Mouse (Mus musculus): Measurements from ENCODE around the gene Olfr1015. TPM values are rescaled to one million over a fixed set of nuclear protein-coding genes. Genes with fewer than 3 reads are reported as not detected.

The Olfr1015 gene
- not detected in 2 replicates for polyA plus RNA-seq (2012; ENCODE audit: low replicate concordance)

DNA sequence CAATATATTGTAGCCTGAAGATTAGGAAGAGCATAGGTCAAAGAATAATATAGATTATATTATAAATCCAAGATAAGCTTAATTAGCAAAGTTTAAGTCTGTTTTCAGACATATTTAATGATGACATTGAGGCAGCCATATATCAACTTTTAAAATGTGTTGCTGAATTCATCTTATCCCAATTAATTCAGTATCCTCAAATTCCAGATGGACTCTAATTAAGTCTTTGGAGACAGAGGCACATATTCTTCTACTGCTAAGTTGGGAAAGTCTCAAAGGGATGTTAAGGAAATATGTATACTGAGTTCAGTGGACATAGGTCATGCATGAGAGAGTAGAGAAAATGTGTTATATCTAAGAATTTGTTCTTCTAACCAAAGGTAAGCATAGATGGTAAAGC lies at the start of gene Olfr1015:
Olfr1015 (plus strand) TSS at position 301 of the 400 bp plus-strand sequence.

DNA sequence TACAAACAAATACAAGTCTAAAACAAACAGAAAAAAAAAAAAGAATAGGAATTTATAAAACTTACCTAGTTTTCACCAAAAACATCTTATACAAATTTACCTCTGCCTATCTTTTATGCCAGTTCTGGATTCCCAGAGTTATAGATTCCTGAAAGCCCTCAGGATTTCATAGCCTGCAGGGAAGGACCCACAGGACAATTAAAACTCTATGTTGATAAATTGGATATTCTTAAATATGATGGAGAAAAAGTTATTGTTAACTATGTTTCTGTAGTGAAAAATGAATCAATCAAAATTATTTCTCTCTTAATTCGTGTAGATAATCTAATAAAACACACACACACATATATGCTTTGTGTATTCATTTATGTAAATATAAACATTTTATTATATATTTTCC lies 19.2 kb upstream of the Olfr1015 start, which contains the start of gene Olfr1012:
Olfr1012 (minus strand) TSS at position 101 of the 400 bp plus-strand sequence.

DNA sequence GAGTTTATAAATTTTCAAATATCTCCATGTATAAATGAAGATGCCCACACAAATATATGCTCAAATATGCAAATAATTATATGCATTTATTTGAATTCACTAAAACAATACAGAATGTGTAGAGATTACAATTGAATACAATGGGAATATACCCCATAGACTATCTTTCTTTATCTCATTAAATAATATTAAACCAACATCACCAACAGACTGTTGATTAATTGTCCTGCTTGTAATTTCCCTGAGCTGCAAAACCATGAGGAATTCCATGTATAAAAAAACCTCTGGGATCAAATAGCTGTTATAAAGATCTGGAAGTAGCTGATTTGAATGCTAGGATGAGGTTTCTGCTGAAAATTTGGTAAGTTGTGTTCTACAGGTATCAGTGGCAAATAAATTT lies 15.0 kb upstream of the Olfr1015 start, which contains the start of gene Olfr1013:
Olfr1013 (plus strand) TSS at position 301 of the 400 bp plus-strand sequence.

DNA sequence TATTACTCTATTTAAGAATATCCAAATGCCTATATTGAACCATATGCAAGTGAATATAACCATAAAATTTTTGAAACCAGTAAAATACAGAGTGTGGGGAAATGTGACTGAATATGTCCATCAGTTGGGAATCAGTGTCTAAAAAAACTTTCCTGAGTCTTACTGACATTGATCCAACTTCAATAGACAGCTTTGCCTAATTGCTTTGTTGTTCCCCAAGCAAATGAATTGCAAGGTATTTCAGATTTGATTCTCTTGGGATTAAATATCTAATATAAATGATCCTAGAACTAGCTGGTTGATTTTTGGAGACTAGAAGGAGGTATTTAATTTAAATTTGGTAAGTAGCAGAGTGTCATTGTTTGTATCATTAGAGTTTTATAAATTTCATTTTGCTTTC lies 9.4 kb upstream of the Olfr1015 start, which contains the start of gene Olfr1014:
Olfr1014 (plus strand) TSS at position 301 of the 400 bp plus-strand sequence.

DNA sequence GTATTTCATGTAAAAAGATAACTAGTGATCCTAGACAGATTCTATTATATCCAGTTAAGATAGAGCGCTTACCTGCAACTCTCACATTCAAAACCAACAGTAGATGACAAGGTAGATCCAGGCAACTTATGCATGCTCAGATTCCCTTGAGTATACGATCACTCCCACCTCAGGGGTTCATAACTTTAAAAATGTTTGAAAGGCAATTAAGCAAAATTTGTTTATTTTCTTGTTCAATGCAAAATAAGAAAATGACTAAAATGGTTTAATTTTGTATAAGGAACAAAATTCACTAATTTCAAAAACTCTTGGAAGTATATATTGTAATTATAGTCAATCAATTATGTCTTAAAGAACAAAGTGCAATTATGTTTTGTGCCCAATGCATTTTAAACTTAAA lies 20.6 kb downstream of the Olfr1015 start, which contains the start of gene Olfr1016:
Olfr1016 (minus strand) TSS at position 101 of the 400 bp plus-strand sequence.

DNA sequence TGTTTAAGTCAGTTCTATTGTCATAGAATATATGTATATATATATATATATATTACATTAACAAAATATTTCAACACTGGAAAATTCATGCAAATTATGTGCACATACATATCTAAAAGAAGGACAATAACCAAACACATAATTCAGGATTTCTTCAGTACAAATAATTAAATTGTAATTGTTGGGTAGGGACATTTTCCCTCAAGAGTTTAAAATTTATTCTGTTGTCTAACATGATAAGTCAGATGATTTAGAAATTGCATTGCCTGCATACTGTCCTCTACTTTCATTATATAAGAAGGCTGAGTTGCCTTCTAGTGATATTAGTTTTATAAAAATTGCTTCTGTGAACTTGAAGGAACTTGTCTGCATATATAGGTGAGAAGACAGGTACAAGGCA lies 36.4 kb downstream of the Olfr1015 start, which contains the start of gene Olfr1018:
Olfr1018 (plus strand) TSS at position 301 of the 400 bp plus-strand sequence.

Other genes starting within 250 kb of the Olfr1015 start
- not detected in 2 replicates for gene Olfr996, start 202.8 kb upstream of the Olfr1015 start, polyA plus RNA-seq (2012; ENCODE audit: low replicate concordance)
- not detected in 2 replicates for gene Olfr998, start 193.1 kb upstream of the Olfr1015 start, polyA plus RNA-seq (2012; ENCODE audit: low replicate concordance)
- not detected in 2 replicates for gene Olfr1000, start 170.1 kb upstream of the Olfr1015 start, polyA plus RNA-seq (2012; ENCODE audit: low replicate concordance)
- not detected in 2 replicates for gene Olfr1002, start 131.3 kb upstream of the Olfr1015 start, polyA plus RNA-seq (2012; ENCODE audit: low replicate concordance)
- gene Olfr154, start 117.6 kb upstream of the Olfr1015 start, polyA plus RNA-seq (2012; ENCODE audit: low replicate concordance): not detected in 2 replicates
- gene Olfr1006, start 103.2 kb upstream of the Olfr1015 start, polyA plus RNA-seq (2012; ENCODE audit: low replicate concordance): not detected in 2 replicates
- not detected in 2 replicates for gene Olfr1008, start 92.6 kb upstream of the Olfr1015 start, polyA plus RNA-seq (2012; ENCODE audit: low replicate concordance)
- gene Olfr1009, start 66.6 kb upstream of the Olfr1015 start, polyA plus RNA-seq (2012; ENCODE audit: low replicate concordance): 0.12 TPM in 1 of 2 replicates, not detected in the other
- not detected in 2 replicates for gene Olfr1012, start 19.3 kb upstream of the Olfr1015 start, polyA plus RNA-seq (2012; ENCODE audit: low replicate concordance)
- gene Olfr1013, start 14.9 kb upstream of the Olfr1015 start, polyA plus RNA-seq (2012; ENCODE audit: low replicate concordance): not detected in 2 replicates
- gene Olfr1014, start 9.3 kb upstream of the Olfr1015 start, polyA plus RNA-seq (2012; ENCODE audit: low replicate concordance): not detected in 2 replicates
- not detected in 2 replicates for gene Olfr1016, start 20.5 kb downstream of the Olfr1015 start, polyA plus RNA-seq (2012; ENCODE audit: low replicate concordance)
- gene Olfr1018, start 36.5 kb downstream of the Olfr1015 start, polyA plus RNA-seq (2012; ENCODE audit: low replicate concordance): not detected in 2 replicates
- not detected in 2 replicates for gene Olfr1019, start 63.5 kb downstream of the Olfr1015 start, polyA plus RNA-seq (2012; ENCODE audit: low replicate concordance)
- gene Olfr1020, start 65.0 kb downstream of the Olfr1015 start, polyA plus RNA-seq (2012; ENCODE audit: low replicate concordance): not detected in 2 replicates
- gene Olfr1022, start 86.6 kb downstream of the Olfr1015 start, polyA plus RNA-seq (2012; ENCODE audit: low replicate concordance): not detected in 2 replicates
- gene Olfr1023, start 103.6 kb downstream of the Olfr1015 start, polyA plus RNA-seq (2012; ENCODE audit: low replicate concordance): not detected in 2 replicates
- not detected in 2 replicates for gene Olfr1024, start 123.0 kb downstream of the Olfr1015 start, polyA plus RNA-seq (2012; ENCODE audit: low replicate concordance)
- not detected in 2 replicates for gene Olfr1025-ps1, start 133.2 kb downstream of the Olfr1015 start, polyA plus RNA-seq (2012; ENCODE audit: low replicate concordance)
- not detected in 2 replicates for gene Olfr1026, start 139.5 kb downstream of the Olfr1015 start, polyA plus RNA-seq (2012; ENCODE audit: low replicate concordance)
- gene Olfr1028, start 168.4 kb downstream of the Olfr1015 start, polyA plus RNA-seq (2012; ENCODE audit: low replicate concordance): not detected in 2 replicates
- gene Olfr1029, start 191.9 kb downstream of the Olfr1015 start, polyA plus RNA-seq (2012; ENCODE audit: low replicate concordance): not detected in 2 replicates
- gene Olfr1030, start 197.3 kb downstream of the Olfr1015 start, polyA plus RNA-seq (2012; ENCODE audit: low replicate concordance): not detected in 2 replicates
- not detected in 2 replicates for gene Olfr1031, start 208.3 kb downstream of the Olfr1015 start, polyA plus RNA-seq (2012; ENCODE audit: low replicate concordance)
- gene Olfr1032, start 223.5 kb downstream of the Olfr1015 start, polyA plus RNA-seq (2012; ENCODE audit: low replicate concordance): not detected in 2 replicates
- gene Olfr1033, start 238.6 kb downstream of the Olfr1015 start, polyA plus RNA-seq (2012; ENCODE audit: low replicate concordance): not detected in 2 replicates